Comparison of ENCODE assay signal across 9 mouse cellular contexts in the genomic region with DNA sequence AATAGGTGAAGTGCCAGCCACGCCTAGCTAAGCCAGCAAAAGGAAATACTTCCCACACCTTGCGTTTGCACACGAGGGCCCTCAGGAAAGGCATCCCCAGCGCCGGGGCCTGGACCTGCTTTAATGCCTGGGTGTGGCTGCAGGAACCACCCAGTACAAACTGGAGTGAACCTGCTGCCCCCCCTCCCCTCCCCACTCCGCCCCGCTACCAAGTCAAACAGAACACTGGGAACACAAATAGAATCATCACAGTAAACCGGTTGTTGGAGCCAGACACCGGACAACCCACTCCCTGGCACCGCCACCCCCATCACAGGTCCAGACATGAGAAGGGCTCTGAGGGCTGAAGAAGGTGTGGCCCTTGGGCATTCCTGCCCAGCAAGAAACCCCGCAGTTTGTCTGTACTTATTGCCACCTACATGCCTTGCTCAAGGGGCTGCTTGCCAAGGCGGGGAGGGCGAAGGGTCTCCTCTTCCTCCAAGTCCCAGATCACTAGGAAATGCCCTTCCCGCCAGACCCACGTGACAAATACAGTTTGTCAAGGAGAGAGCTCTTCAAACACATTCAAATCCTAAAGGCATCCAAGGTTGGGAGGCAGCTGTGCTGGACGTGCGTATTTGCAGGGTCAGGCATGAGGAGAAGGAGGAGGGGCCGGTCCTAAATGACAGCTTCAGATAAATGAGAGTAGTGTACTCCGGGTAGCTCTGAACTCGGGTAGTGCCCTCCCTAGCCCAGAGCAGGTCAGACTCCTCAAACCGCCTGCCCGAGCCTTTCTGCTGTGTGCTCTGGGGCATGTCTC. TPM values are rescaled to one million over a fixed set of nuclear protein-coding genes. Genes with fewer than 3 reads are reported as not detected.
DNase-seq lines count a peak whose midpoint lies in the region; ATAC-seq lines count a peak whose summit lies in the region.
"Had no signal": no experiment of that assay in that cellular context is flagged by ENCODE, and none has a peak within 500 bp of the region (broad histone marks: within the 10 kb centered on the region; RNA-seq: fewer than 3 reads in every experiment).

No protein-coding gene starts in this region.

- H3K4me2 ChIP-seq in limb, embryonic 13.5 days (replicated peaks) = peak overlapping the region; percentile 38
- H3K4me2 ChIP-seq in stomach, embryonic 14.5 days (replicated peaks; ENCODE audit: low read depth, low read length) = peak overlapping the region; percentile 24
- no peak overlapping the region for H3K4me2 ChIP-seq in forebrain, embryonic 15.5 days (replicated peaks)
- H3K4me2 ChIP-seq: midbrain, embryonic 12.5 days had no signal

- ATAC-seq in limb, embryonic 13.5 days (ENCODE audit: low FRiP score, low read depth) = no peak
- ATAC-seq in stomach, embryonic 14.5 days (ENCODE audit: insufficient number of reproducible peaks, insufficient read depth, low FRiP score, low read depth) = peak; percentile 59
- no peak for ATAC-seq in forebrain, embryonic 15.5 days (replicated peaks)

- no peak overlapping the region for H3K4me3 ChIP-seq in limb, embryonic 13.5 days
- H3K4me3 ChIP-seq in stomach, embryonic 14.5 days (ENCODE audit: low read depth, low read length) = no peak overlapping the region
- no peak overlapping the region for H3K4me3 ChIP-seq in forebrain, embryonic 15.5 days
- H3K4me3 ChIP-seq: midbrain, embryonic 12.5 days had no signal

- H3K4me1 ChIP-seq in limb, embryonic 13.5 days = peaks cover 42% of the 10 kb centered on the region
- H3K4me1 ChIP-seq in stomach, embryonic 14.5 days (ENCODE audit: control insufficient read depth, insufficient read depth, low read length) = peaks cover 18% of the 10 kb centered on the region
- H3K4me1 ChIP-seq in forebrain, embryonic 15.5 days = peaks cover 28% of the 10 kb centered on the region

- H3K9ac ChIP-seq in limb, embryonic 13.5 days = peak overlapping the region; percentile 31; the same call in 1 of the 2 replicates
- H3K9ac ChIP-seq in stomach, embryonic 14.5 days (replicated peaks; ENCODE audit: low read depth, low read length) = no peak overlapping the region
- no peak overlapping the region for H3K9ac ChIP-seq in forebrain, embryonic 15.5 days (replicated peaks)
- H3K9ac ChIP-seq: midbrain, embryonic 12.5 days had no signal

- intact Hi-C loops in gastrocnemius, postnatal 14 days (cut with DNase I; ENCODE audit: low total_unique reads) = no loop called here

- peak; percentile 93 for DNase-seq in heart, adult 11 months
- DNase-seq in heart, adult 18-20 months = no peak
- peak; percentile 43 for DNase-seq in forelimb bud, embryonic 11.5 days (ENCODE audit: low read depth, low spot score)
- no peak for DNase-seq in cerebellum, adult 8-10 months
- DNase-seq in gastrocnemius, postnatal 14 days = no peak

- no peaks in the 10 kb centered on the region for H3K36me3 ChIP-seq in limb, embryonic 13.5 days
- no peaks in the 10 kb centered on the region for H3K36me3 ChIP-seq in stomach, embryonic 14.5 days (ENCODE audit: control insufficient read depth, insufficient read depth, low read length)
- H3K36me3 ChIP-seq in forebrain, embryonic 15.5 days = no peaks in the 10 kb centered on the region
- H3K36me3 ChIP-seq: midbrain, embryonic 12.5 days had no signal

- 35% methylated on average over 22 of the region's 22 CpGs for WGBS in limb, embryonic 13.5 days
- WGBS in stomach, embryonic 14.5 days = 19% methylated on average over 22 of the region's 22 CpGs
- 51% methylated on average over 22 of the region's 22 CpGs for WGBS in forebrain, embryonic 15.5 days

- H3K27me3 ChIP-seq in limb, embryonic 13.5 days = no peaks in the 10 kb centered on the region
- H3K27me3 ChIP-seq in stomach, embryonic 14.5 days (ENCODE audit: control insufficient read depth, insufficient read depth, low read length) = no peaks in the 10 kb centered on the region
- H3K27me3 ChIP-seq in forebrain, embryonic 15.5 days = no peaks in the 10 kb centered on the region
- H3K27me3 ChIP-seq: midbrain, embryonic 12.5 days had no signal

- no peak overlapping the region; the same call in 1 of the 2 replicates for H3K27ac ChIP-seq in limb, embryonic 13.5 days
- peak overlapping the region; percentile 90 for H3K27ac ChIP-seq in stomach, embryonic 14.5 days (ENCODE audit: low read length)
- no peak overlapping the region for H3K27ac ChIP-seq in forebrain, embryonic 15.5 days (replicated peaks)
- H3K27ac ChIP-seq: midbrain, embryonic 12.5 days had no signal

- no peaks in the 10 kb centered on the region for H3K9me3 ChIP-seq in limb, embryonic 13.5 days
- H3K9me3 ChIP-seq in stomach, embryonic 14.5 days (ENCODE audit: control insufficient read depth, low read depth, low read length) = no peaks in the 10 kb centered on the region
- H3K9me3 ChIP-seq in forebrain, embryonic 15.5 days = no peaks in the 10 kb centered on the region
- H3K9me3 ChIP-seq: midbrain, embryonic 12.5 days had no signal

RNA-seq across cellular contexts. Expression of a gene that starts 21.8 kb away (rescaled TPM):
- total RNA-seq in heart, adult 18-20 months (2021) = 1 to 10 TPM; 2.1 to 5.4 TPM
- polyA plus RNA-seq in limb, embryonic 13.5 days (2015; fragmentation: Nextera tagmentation; extraction: Ambion mirVana) = 6.1 and 7.2 TPM in 2 replicates
- 8.6 and 9.1 TPM in 2 replicates for polyA plus RNA-seq in stomach, embryonic 14.5 days (2014; fragmentation: Nextera tagmentation; extraction: Ambion mirVana)
- 1.6 and 2.2 TPM in 2 replicates for polyA plus RNA-seq in forebrain, embryonic 15.5 days (2015; fragmentation: Nextera tagmentation; extraction: Ambion mirVana)
- total RNA-seq in gastrocnemius, postnatal 14 days (2021) = 1 to 10 TPM; 7.6 to 8.9 TPM

Comparison
In these comparisons a context has a peak if more than half of its experiments do, and no peak if none do; other contexts are left out.
1. DNase-seq: peak in heart, adult 11 months (single experiment) and forelimb bud, embryonic 11.5 days (single experiment); none in heart, adult 18-20 months (0 of 2), cerebellum, adult 8-10 months (single experiment) and gastrocnemius, postnatal 14 days (single experiment).